Mouse (Mus musculus) CH12.LX (cell line): ENCODE data around the gene Artn. TPM values are rescaled to one million over a fixed set of nuclear protein-coding genes. Genes with fewer than 3 reads are reported as not detected.

ENCODE experiments used
- DNase-seq: peaks from one replicate; pipeline ENCODE4 v3.0.0-alpha.2; 2013; ENCODE audit errors: extremely low read depth
- H3K27ac ChIP-seq: 2 replicates; pipeline ENCODE4 v1.5.1; 2012; ENCODE audit warnings: low read depth, mild to moderate bottlenecking, control low read depth, moderate library complexity; ENCODE audit not compliant: insufficient read depth
- H3K27me3 ChIP-seq: replicated peaks from 2 replicates; pipeline ENCODE3; 2012; ENCODE audit warnings: inconsistent platforms
- H3K36me3 ChIP-seq, 2 experiments: replicated peaks in 1 of 2; 2 replicates each; pipeline versions ENCODE3 to v1.6.1; 2012; ENCODE audit warnings: inconsistent platforms in 1 of 2, low read length in 1 of 2, mild to moderate bottlenecking in 1 of 2, mixed read lengths in 1 of 2, moderate library complexity in 1 of 2; ENCODE audit not compliant: control insufficient read depth in 1 of 2, insufficient read depth in 1 of 2
- H3K4me1 ChIP-seq, 2 experiments: 2 replicates each; pipeline ENCODE4 v1.6.1; 2012; ENCODE audit warnings: inconsistent platforms in 1 of 2, moderate library complexity in 1 of 2; ENCODE audit not compliant: insufficient read depth in 2 of 2, control insufficient read depth in 1 of 2
- H3K4me2 ChIP-seq: 2 replicates; pipeline ENCODE4 v1.6.1; 2012; ENCODE audit warnings: low read depth, mild to moderate bottlenecking, control low read depth; ENCODE audit not compliant: poor library complexity, insufficient read depth, severe bottlenecking
- H3K4me3 ChIP-seq, 3 experiments: fragments of 150-350 bp in 1 of 3; sonication (generic) in 1 of 3; replicated peaks in 1 of 3; 2 replicates each; pipeline versions ENCODE3 to v1.5.1; 2011 to 2012; ENCODE audit warnings: low read depth in 2 of 3, low read length in 2 of 3, mild to moderate bottlenecking in 2 of 3, moderate library complexity in 2 of 3, control low read depth in 1 of 3, improper control_type of control experiment in 1 of 3, inconsistent platforms in 1 of 3, mixed read lengths in 1 of 3; ENCODE audit not compliant: poor library complexity in 1 of 3
- H3K79me2 ChIP-seq: replicated peaks from 2 replicates; pipeline ENCODE4 v1.6.1; 2012; ENCODE audit warnings: mild to moderate bottlenecking, moderate library complexity; ENCODE audit not compliant: control insufficient read depth, poor library complexity, insufficient read depth, severe bottlenecking; ENCODE audit errors: extremely low read depth
- H3K9ac ChIP-seq: 2 replicates; pipeline ENCODE4 v1.6.1; 2012; ENCODE audit warnings: low read depth, mild to moderate bottlenecking, control low read depth, moderate library complexity; ENCODE audit not compliant: insufficient read depth
- H3K9me3 ChIP-seq: replicated peaks from 2 replicates; pipeline ENCODE3; 2012; ENCODE audit warnings: low read length, inconsistent platforms, mixed read lengths
- CHD1 ChIP-seq: IDR thresholded peaks from 2 replicates; pipeline ENCODE4 v1.6.1; 2012; ENCODE audit warnings: low read depth, low read length, improper control_type of control experiment, inconsistent platforms
- CHD2 ChIP-seq: IDR thresholded peaks from 2 replicates; pipeline ENCODE4 v1.6.1; 2011; ENCODE audit warnings: low read length, improper control_type of control experiment
- CTCF ChIP-seq, 2 experiments: IDR thresholded peaks in 1 of 2; conservative IDR thresholded peaks in 1 of 2; 2 replicates each; pipeline ENCODE4 v1.5.1; 2011 to 2012; ENCODE audit warnings: low read depth in 2 of 2, low read length in 2 of 2, improper control_type of control experiment in 1 of 2, inconsistent platforms in 1 of 2, mild to moderate bottlenecking in 1 of 2, moderate library complexity in 1 of 2
- E2F4 ChIP-seq: IDR thresholded peaks from 2 replicates; pipeline ENCODE4 v1.6.1; 2011; ENCODE audit warnings: low read depth, low read length, improper control_type of control experiment; ENCODE audit not compliant: insufficient replicate concordance
- ELF1 ChIP-seq: IDR thresholded peaks from 2 replicates; pipeline ENCODE4 v1.6.1; 2014; ENCODE audit warnings: low read depth, mild to moderate bottlenecking, inconsistent platforms, low read length, improper control_type of control experiment
- ETS1 ChIP-seq: conservative IDR thresholded peaks from 2 replicates; pipeline ENCODE4 v1.6.1; 2012; ENCODE audit warnings: low read depth, mild to moderate bottlenecking, inconsistent platforms, low read length, improper control_type of control experiment, moderate library complexity
- GABPA ChIP-seq: IDR thresholded peaks from 2 replicates; pipeline ENCODE4 v1.6.1; 2012; ENCODE audit warnings: low read depth, low read length, improper control_type of control experiment, inconsistent platforms; ENCODE audit not compliant: insufficient replicate concordance
- IRF4 ChIP-seq: IDR thresholded peaks from 2 replicates; pipeline ENCODE4 v1.6.1; 2014; ENCODE audit warnings: low read depth, mild to moderate bottlenecking, inconsistent platforms, low read length, improper control_type of control experiment
- JUN ChIP-seq: IDR thresholded peaks from 2 replicates; pipeline ENCODE4 v1.6.1; 2011; ENCODE audit warnings: low read depth, mild to moderate bottlenecking, low read length, improper control_type of control experiment, moderate library complexity; ENCODE audit not compliant: insufficient read depth
- JUND ChIP-seq: conservative IDR thresholded peaks from 2 replicates; pipeline ENCODE4 v1.6.1; 2011; ENCODE audit warnings: low read depth, low read length, improper control_type of control experiment
- MAX ChIP-seq: IDR thresholded peaks from 2 replicates; pipeline ENCODE4 v1.6.1; 2011; ENCODE audit warnings: low read length, improper control_type of control experiment
- MAZ ChIP-seq: IDR thresholded peaks from 2 replicates; pipeline ENCODE4 v1.6.1; 2012; ENCODE audit warnings: low read depth, mild to moderate bottlenecking, inconsistent platforms, low read length, improper control_type of control experiment, moderate library complexity
- MEF2A ChIP-seq: IDR thresholded peaks from 2 replicates; pipeline ENCODE4 v1.6.1; 2014; ENCODE audit warnings: low read depth, mild to moderate bottlenecking, inconsistent platforms, low read length, improper control_type of control experiment, borderline replicate concordance
- MYC ChIP-seq: IDR thresholded peaks from 2 replicates; pipeline ENCODE4 v1.6.1; 2011; ENCODE audit warnings: low read depth, mild to moderate bottlenecking, improper control_type of control experiment, low read length
- NELFE ChIP-seq: IDR thresholded peaks from 2 replicates; pipeline ENCODE4 v1.6.1; 2011; ENCODE audit warnings: low read depth, low read length, improper control_type of control experiment
- NRF1 ChIP-seq: IDR thresholded peaks from 2 replicates; pipeline ENCODE4 v1.6.1; 2014; ENCODE audit warnings: low read depth, mild to moderate bottlenecking, inconsistent platforms, low read length, improper control_type of control experiment, moderate library complexity
- POLR2A ChIP-seq: IDR thresholded peaks from 2 replicates; pipeline ENCODE4 v1.6.1; 2011; ENCODE audit warnings: low read depth, mild to moderate bottlenecking, improper control_type of control experiment, low read length
- POLR2AphosphoS2 ChIP-seq: IDR thresholded peaks from 2 replicates; pipeline ENCODE4 v1.6.1; 2011; ENCODE audit warnings: low read depth, low read length, improper control_type of control experiment
- RAD21 ChIP-seq: IDR thresholded peaks from 2 replicates; pipeline ENCODE4 v1.6.1; 2011; ENCODE audit warnings: low read depth, mild to moderate bottlenecking, low read length, improper control_type of control experiment, moderate library complexity
- SIN3A ChIP-seq: IDR thresholded peaks from 2 replicates; pipeline ENCODE4 v1.6.1; 2012; ENCODE audit warnings: low read length, improper control_type of control experiment, inconsistent platforms
- SMC3 ChIP-seq: IDR thresholded peaks from 2 replicates; pipeline ENCODE4 v1.6.1; 2011; ENCODE audit warnings: low read depth, low read length, improper control_type of control experiment
- USF1 ChIP-seq: IDR thresholded peaks from 2 replicates; pipeline ENCODE4 v1.6.1; 2014; ENCODE audit warnings: low read depth, mild to moderate bottlenecking, inconsistent platforms, low read length, improper control_type of control experiment
- ZC3H11A ChIP-seq: IDR thresholded peaks from 2 replicates; pipeline ENCODE4 v1.6.1; 2012; ENCODE audit warnings: low read depth, mild to moderate bottlenecking, inconsistent platforms, low read length, improper control_type of control experiment
- ZMIZ1 ChIP-seq: IDR thresholded peaks from 2 replicates; pipeline ENCODE4 v1.6.1; 2012; ENCODE audit warnings: low read depth, mild to moderate bottlenecking, inconsistent platforms, low read length, improper control_type of control experiment
- dilution Hi-C: fragments of 300-500 bp; cut with MboI; formaldehyde crosslinking; loops from 2 replicates; pipeline ENCODE4 v1.14.3; 2020; ENCODE audit warnings: low sequenced_read_pairs; ENCODE audit not compliant: extremely low pct_unique_long_range_greater_than_20kb, extremely low pct_ligation_motif_present
- in situ Hi-C: fragments of 300-500 bp; cut with MboI; formaldehyde crosslinking; loops from 3 replicates; pipeline ENCODE4 v1.14.3; 2019; ENCODE audit warnings: low sequenced_read_pairs, low pct_ligation_motif_present, low pct_unique_long_range_greater_than_20kb, mixed read lengths
- polyA plus RNA-seq: library from polyadenylated mRNA; unstranded; fragments of >175 nt; gene quantifications from 2 replicates; pipeline ENCODE4 v1.2.1, GENCODE M21; 2012; ENCODE audit warnings: low read depth; ENCODE audit not compliant: insufficient read length
- total RNA-seq, 2 experiments: library from RNA; depleted of rRNA; stranded (reverse); fragments of 300-350 nt in 1 of 2; fragments of >200 nt in 1 of 2; gene quantifications; 2 replicates each; pipeline ENCODE4 v1.2.3; 2012 to 2014

The Artn gene
- total and polyA plus RNA-seq, 3 experiments = not detected

GRCm38 (mm10) chr4:117977371-117977770 lies 47.8 kb upstream of the Artn start:
- Histone ChIP-seq H3K4me2 (no peak overlapping the region), H3K9ac (no peak overlapping the region), H3K27me3 (no peaks in the 10 kb centered on the region), H3K4me1 (peaks cover 29 to 50% of the 10 kb centered on the region in 2 experiments), H3K79me2 (no peaks in the 10 kb centered on the region), H3K27ac (no peak overlapping the region), H3K4me3 (no peak overlapping the region), H3K36me3 (peaks cover 0 to 2% of the 10 kb centered on the region in 2 experiments), H3K9me3 (no peaks in the 10 kb centered on the region)
- no peak for DNase-seq
- TF ChIP-seq E2F4 = no peak
- no peak for TF ChIP-seq USF1
- no peak for TF ChIP-seq ELF1
- TF ChIP-seq SIN3A = no peak
- TF ChIP-seq POLR2A = no peak
- no peak for TF ChIP-seq GABPA
- TF ChIP-seq MYC = no peak
- no peak for TF ChIP-seq NELFE
- no peak for TF ChIP-seq ETS1
- TF ChIP-seq ZC3H11A = no peak
- no peak for TF ChIP-seq IRF4
- no peak for TF ChIP-seq CHD1
- TF ChIP-seq JUN = no peak
- no peak for TF ChIP-seq ZMIZ1
- no peak for TF ChIP-seq POLR2AphosphoS2
- no peak for TF ChIP-seq MAZ
- no peak for TF ChIP-seq CHD2
- TF ChIP-seq SMC3 = no peak
- TF ChIP-seq RAD21 = no peak
- TF ChIP-seq NRF1 = no peak
- dilution Hi-C loops (no loop called here), in situ Hi-C loops (no loop called here)

- Histone ChIP-seq H3K4me3 (no peak overlapping the region), H3K27me3 (no peaks in the 10 kb centered on the region), H3K27ac (no peak overlapping the region), H3K36me3 (peaks cover 0 to 3% of the 10 kb centered on the region in 2 experiments), H3K79me2 (no peaks in the 10 kb centered on the region), H3K9ac (no peak overlapping the region), H3K4me1 (peaks cover 15 to 36% of the 10 kb centered on the region in 2 experiments), H3K4me2 (no peak overlapping the region), H3K9me3 (no peaks in the 10 kb centered on the region)
- DNase-seq = no peak
- TF ChIP-seq CTCF (conservative IDR thresholded peaks at IDR 0.05 in 1 of 2, IDR thresholded peaks at IDR 0.05 in 1 of 2; ENCODE audit: low read depth in 2 of 2, low read length in 2 of 2) = no peak
- TF ChIP-seq MAX = no peak
- TF ChIP-seq JUND = no peak
- no peak for TF ChIP-seq GABPA
- TF ChIP-seq E2F4 = no peak
- TF ChIP-seq MEF2A = no peak
- no peak for TF ChIP-seq ELF1
- no peak for TF ChIP-seq POLR2A
- TF ChIP-seq MAZ = no peak
- no peak for TF ChIP-seq IRF4
- TF ChIP-seq SMC3 = no peak
- in situ Hi-C loops (no loop called here), dilution Hi-C loops (no loop called here)
Measured at GRCm38 (mm10) chr4:117975820-117976219, 46.3 kb upstream of the Artn start.
